Mouse (Mus musculus): Measurements from ENCODE around the gene Fxyd1. TPM values are rescaled to one million over a fixed set of nuclear protein-coding genes. Genes with fewer than 3 reads are reported as not detected.
A peak's percentile ranks its signal among the peaks of the same experiment; 100 is the strongest.

Gene Fxyd1
- total RNA-seq (2014; rRNA removed), result 127 and 154 TPM in 2 replicates
- 1,507 and 1,555 TPM in 2 replicates for polyA plus RNA-seq (2012; rRNA removed)

DNA sequence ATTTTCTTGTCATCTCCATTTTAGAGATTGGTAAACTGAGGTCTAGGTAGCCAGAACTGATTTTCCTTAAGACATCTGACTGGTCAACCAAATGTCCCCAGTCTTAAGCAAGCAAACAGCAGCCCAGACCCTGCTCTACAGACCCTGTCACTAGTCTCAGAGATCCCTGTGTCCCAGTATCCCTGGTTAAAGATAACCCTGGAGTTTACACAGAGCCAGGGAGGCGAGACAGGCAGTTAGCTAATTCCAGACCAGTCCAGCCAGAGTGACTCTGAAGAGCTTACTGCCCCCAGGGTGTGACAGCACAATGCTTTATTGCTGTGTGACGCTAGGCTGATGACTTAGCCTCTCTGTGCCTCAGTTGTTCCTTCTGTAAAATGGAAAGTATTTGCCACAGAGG, at the start of gene Fxyd1:
TSS of gene Fxyd1 (minus strand) at position 129 of the 400 bp plus-strand sequence.
- no peak within 1 kb of the TSS; the same call in 1 of the 2 replicates for H3K4me3 ChIP-seq (ENCODE audit: insufficient read depth, low read depth, low read length)
- no peaks in the 10 kb centered on the region for H3K27me3 ChIP-seq (ENCODE audit: control insufficient read depth, insufficient read depth, low read length)
- H3K9ac ChIP-seq (ENCODE audit: low read depth, low read length), result peak within 1 kb of the TSS; percentile 49
- no peak for TF ChIP-seq POLR2A (IDR thresholded peaks at IDR 0.05; ENCODE audit: extremely low read depth, insufficient read depth, low read length)
- no peak for TF ChIP-seq CTCF (IDR thresholded peaks at IDR 0.05; ENCODE audit: low read depth, low read length)
- H3K4me1 ChIP-seq (ENCODE audit: control insufficient read depth, insufficient read depth, low read length), result peaks cover 32% of the 10 kb centered on the region
- H3K27ac ChIP-seq (replicated peaks; ENCODE audit: insufficient read depth, low read depth, low read length), result peak within 1 kb of the TSS; percentile 98
- peaks cover 3% of the 10 kb centered on the region; the same call in 1 of the 2 replicates for H3K36me3 ChIP-seq (ENCODE audit: control insufficient read depth, insufficient read depth, low read length)
- peak; percentile 88 for DNase-seq (ENCODE audit: extremely low read depth, low read depth, low spot score)
- H3K79me2 ChIP-seq (ENCODE audit: control insufficient read depth, insufficient read depth, low read length), result 0 out of 2 replicates have a peak, but pooled peaks cover 2% of the 10 kb centered on the region
- WGBS, result 27% methylated on average over 2 of the region's 2 CpGs

- H3K36me3 ChIP-seq (ENCODE audit: control insufficient read depth, insufficient read depth, low read length), result peaks cover 48% of the 10 kb centered on the region
- H3K9ac ChIP-seq (ENCODE audit: low read depth, low read length), result no peak overlapping the region
- H3K79me2 ChIP-seq (ENCODE audit: control insufficient read depth, insufficient read depth, low read length), result no peaks in the 10 kb centered on the region
- no peak overlapping the region for H3K4me3 ChIP-seq (ENCODE audit: insufficient read depth, low read depth, low read length)
- WGBS, result 75% methylated on average over 3 of the region's 3 CpGs
- TF ChIP-seq POLR2A (IDR thresholded peaks at IDR 0.05; ENCODE audit: extremely low read depth, insufficient read depth, low read length) (no peak), CTCF (IDR thresholded peaks at IDR 0.05; ENCODE audit: low read depth, low read length) (no peak)
- peaks cover 20% of the 10 kb centered on the region for H3K4me1 ChIP-seq (ENCODE audit: control insufficient read depth, insufficient read depth, low read length)
- no peak overlapping the region for H3K27ac ChIP-seq (replicated peaks; ENCODE audit: insufficient read depth, low read depth, low read length)
- H3K27me3 ChIP-seq (ENCODE audit: control insufficient read depth, insufficient read depth, low read length), result no peaks in the 10 kb centered on the region
- DNase-seq (ENCODE audit: extremely low read depth, low read depth, low spot score), result no peak
These were observed 49.2 kb upstream of the Fxyd1 start for GRCm38 (mm10) chr7:31106166-31106565.

DNA sequence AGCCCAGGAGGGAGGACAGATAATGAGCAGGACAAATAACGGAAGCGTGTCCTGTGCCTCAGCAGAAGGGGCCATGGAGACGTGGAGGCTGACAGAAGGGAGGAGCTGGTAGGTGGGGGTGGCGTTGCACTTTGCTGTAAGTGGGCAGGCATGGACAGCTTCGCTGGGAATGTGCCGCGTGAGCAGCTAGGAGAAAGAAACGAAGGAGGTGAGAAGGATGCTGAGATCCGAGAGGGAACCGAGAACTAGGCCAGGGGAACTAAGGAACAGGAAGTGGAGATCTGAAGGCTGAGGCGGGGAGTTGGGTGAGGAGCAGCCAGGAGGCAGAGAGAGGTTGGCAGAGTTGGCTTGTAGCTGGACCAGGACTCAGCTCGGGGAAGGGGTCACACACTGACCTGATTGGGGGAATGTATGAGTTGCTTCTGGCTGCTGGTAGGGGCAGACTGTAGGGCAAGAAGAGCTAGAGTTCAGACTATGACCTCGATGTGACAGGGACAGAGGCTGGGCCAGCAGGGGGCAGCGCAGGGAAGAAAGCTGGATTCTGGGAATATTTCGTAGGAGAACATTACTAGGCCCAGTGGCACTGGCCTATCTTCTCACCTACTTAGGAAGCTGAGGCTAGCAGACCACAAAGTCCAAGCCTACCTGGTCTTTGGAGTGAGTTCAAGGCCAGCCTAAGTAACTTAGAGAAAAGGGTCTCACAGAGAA, 48.2 kb upstream of the Fxyd1 start:
- H3K36me3 ChIP-seq (ENCODE audit: control insufficient read depth, insufficient read depth, low read length), result peaks cover 52% of the 10 kb centered on the region
- H3K27me3 ChIP-seq (ENCODE audit: control insufficient read depth, insufficient read depth, low read length), result no peaks in the 10 kb centered on the region
- peak overlapping the region; percentile 24 for H3K27ac ChIP-seq (replicated peaks; ENCODE audit: insufficient read depth, low read depth, low read length)
- WGBS, result 53% methylated on average over 15 of the region's 15 CpGs
- TF ChIP-seq CTCF (IDR thresholded peaks at IDR 0.05; ENCODE audit: low read depth, low read length) (peak; percentile 84), POLR2A (IDR thresholded peaks at IDR 0.05; ENCODE audit: extremely low read depth, insufficient read depth, low read length) (no peak)
- H3K9ac ChIP-seq (ENCODE audit: low read depth, low read length), result no peak overlapping the region
- no peak overlapping the region for H3K4me3 ChIP-seq (ENCODE audit: insufficient read depth, low read depth, low read length)
- peaks cover 19% of the 10 kb centered on the region for H3K4me1 ChIP-seq (ENCODE audit: control insufficient read depth, insufficient read depth, low read length)
- no peak for DNase-seq (ENCODE audit: extremely low read depth, low read depth, low spot score)
- no peaks in the 10 kb centered on the region for H3K79me2 ChIP-seq (ENCODE audit: control insufficient read depth, insufficient read depth, low read length)

GRCm38 (mm10) chr7:31100786-31101185, 43.8 kb upstream of the Fxyd1 start:
- DNase-seq (ENCODE audit: extremely low read depth, low read depth, low spot score), result no peak
- Histone ChIP-seq H3K27ac (replicated peaks; ENCODE audit: insufficient read depth, low read depth, low read length) (no peak overlapping the region), H3K36me3 (ENCODE audit: control insufficient read depth, insufficient read depth, low read length) (peaks cover 48% of the 10 kb centered on the region), H3K4me1 (ENCODE audit: control insufficient read depth, insufficient read depth, low read length) (0 out of 2 replicates have a peak, but pooled peaks cover 1% of the 10 kb centered on the region), H3K9ac (ENCODE audit: low read depth, low read length) (no peak overlapping the region), H3K79me2 (ENCODE audit: control insufficient read depth, insufficient read depth, low read length) (no peaks in the 10 kb centered on the region), H3K4me3 (ENCODE audit: insufficient read depth, low read depth, low read length) (no peak overlapping the region), H3K27me3 (ENCODE audit: control insufficient read depth, insufficient read depth, low read length) (no peaks in the 10 kb centered on the region)
- TF ChIP-seq POLR2A (IDR thresholded peaks at IDR 0.05; ENCODE audit: extremely low read depth, insufficient read depth, low read length), result no peak
- no peak for TF ChIP-seq CTCF (IDR thresholded peaks at IDR 0.05; ENCODE audit: low read depth, low read length)
- WGBS, result 76% methylated on average over 14 of the region's 14 CpGs

- Histone ChIP-seq H3K36me3 (ENCODE audit: control insufficient read depth, insufficient read depth, low read length) (peaks cover 45% of the 10 kb centered on the region), H3K79me2 (ENCODE audit: control insufficient read depth, insufficient read depth, low read length) (no peaks in the 10 kb centered on the region), H3K9ac (ENCODE audit: low read depth, low read length) (no peak overlapping the region), H3K4me1 (ENCODE audit: control insufficient read depth, insufficient read depth, low read length) (0 out of 2 replicates have a peak, but pooled peaks cover 1% of the 10 kb centered on the region), H3K27me3 (ENCODE audit: control insufficient read depth, insufficient read depth, low read length) (no peaks in the 10 kb centered on the region), H3K27ac (replicated peaks; ENCODE audit: insufficient read depth, low read depth, low read length) (no peak overlapping the region), H3K4me3 (ENCODE audit: insufficient read depth, low read depth, low read length) (no peak overlapping the region)
- TF ChIP-seq POLR2A (IDR thresholded peaks at IDR 0.05; ENCODE audit: extremely low read depth, insufficient read depth, low read length) (no peak), CTCF (IDR thresholded peaks at IDR 0.05; ENCODE audit: low read depth, low read length) (peak; percentile 44)
- no peak for DNase-seq (ENCODE audit: extremely low read depth, low read depth, low spot score)
- whole genome bisulfite sequencing, result 83% methylated on average over 6 of the region's 6 CpGs
These were observed 42.6 kb upstream of the Fxyd1 start for GRCm38 (mm10) chr7:31099612-31099982.
